Mouse (Mus musculus) brown adipose tissue, adult 24 weeks (tissue): ENCODE data around the gene Inpp1. TPM values are rescaled to one million over a fixed set of nuclear protein-coding genes. Genes with fewer than 3 reads are reported as not detected.
"Not testable (repeated sequence)": the region's sequence is repeated elsewhere in the genome, so short reads cannot be mapped to it uniquely, and the experiment has no call there.

Experiments
- H3K27ac ChIP-seq: fragments of 200-500 bp; replicated peaks from 2 replicates; pipeline ENCODE4 v1.5.1; 2012; ENCODE audit warnings: low read depth, mild to moderate bottlenecking, low read length
- H3K4me1 ChIP-seq: fragments of 200-500 bp; 2 replicates; pipeline ENCODE4 v1.6.1; 2012; ENCODE audit warnings: low read length, mixed read lengths; ENCODE audit not compliant: control insufficient read depth, insufficient read depth, insufficient read length
- H3K4me3 ChIP-seq: fragments of 200-500 bp; 2 replicates; pipeline ENCODE4 v1.5.1; 2012; ENCODE audit warnings: low read depth, mild to moderate bottlenecking, low read length, moderate library complexity; ENCODE audit not compliant: insufficient read depth
- polyA plus RNA-seq: library from polyadenylated mRNA; stranded (reverse); fragments of >200 nt; gene quantifications from 2 replicates; pipeline ENCODE4 v1.2.4, GENCODE M21; 2012; ENCODE audit not compliant: missing spikeins, insufficient read depth, insufficient read length

Inpp1 gene
- polyA plus RNA-seq: 8.8 and 9.1 TPM in 2 replicates

DNA sequence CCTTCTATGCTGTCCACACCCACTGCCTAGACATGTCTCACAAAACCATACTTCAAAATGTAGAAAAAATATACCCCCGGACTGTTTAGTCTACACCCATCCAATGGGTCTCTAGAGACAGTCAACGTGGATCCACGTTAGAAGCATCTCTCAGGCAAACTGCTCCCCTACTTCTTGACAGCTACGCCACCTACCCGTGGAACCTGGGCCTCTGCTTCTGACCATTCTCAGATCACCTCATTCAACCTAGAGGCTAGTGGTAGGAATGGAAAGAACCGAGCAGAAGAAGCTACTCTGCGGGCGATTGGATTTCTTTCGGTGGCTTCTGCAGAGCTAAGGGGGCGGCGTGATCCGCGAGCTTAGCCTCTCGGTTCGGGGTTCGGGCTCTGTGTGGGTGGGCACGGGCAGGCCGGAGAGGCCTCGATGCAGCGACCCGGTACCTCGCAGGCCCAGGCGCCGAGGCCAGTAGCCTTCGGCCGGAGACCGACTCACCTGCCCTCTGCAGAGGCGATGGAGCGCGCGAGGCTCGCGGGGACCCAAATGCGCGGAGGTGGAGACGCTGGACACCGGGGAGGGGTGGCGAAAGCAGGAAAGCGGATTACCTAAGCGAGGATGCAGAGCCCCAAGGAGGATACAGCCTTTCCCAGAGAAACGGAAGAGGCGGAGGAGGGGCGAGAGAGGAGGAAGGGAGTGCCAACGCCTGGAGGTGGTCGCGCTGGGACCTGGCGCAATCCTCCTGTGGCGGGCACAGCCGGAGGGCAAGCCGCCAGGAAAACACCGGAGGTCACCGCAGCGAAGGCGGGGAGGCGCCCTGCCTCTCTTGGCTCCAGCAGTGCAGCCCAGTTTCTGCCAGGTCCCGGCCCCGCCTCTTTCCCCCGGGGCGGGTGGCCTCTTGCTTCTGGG lies at the start of gene Inpp1:
Gene Inpp1 (minus strand): TSS at position 779 of the 903 bp plus-strand sequence.
- Histone ChIP-seq H3K4me1 (peaks cover 8% of the 10 kb centered on the region), H3K4me3 (peak within 1 kb of the TSS; percentile 69), H3K27ac (peak within 1 kb of the TSS; percentile 79)

DNA sequence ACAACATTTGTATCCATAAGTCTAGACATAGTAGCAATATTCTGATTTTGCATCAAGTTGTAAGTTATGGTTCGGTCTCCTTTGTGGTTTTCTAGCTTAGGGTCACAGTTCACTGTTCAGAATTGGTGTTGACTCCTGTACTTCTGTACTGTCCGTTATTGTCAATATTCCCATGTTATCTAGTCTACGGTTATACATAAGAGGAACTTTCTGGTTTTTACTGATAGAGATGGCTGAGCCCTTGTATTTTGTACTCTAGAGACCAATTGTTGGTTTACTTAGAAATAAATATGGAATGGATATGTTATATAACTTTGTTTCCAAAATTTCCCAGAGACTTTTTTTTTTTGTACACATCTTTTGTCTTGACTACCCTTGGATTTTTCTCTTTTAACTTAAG lies 48.5 kb upstream of the Inpp1 start:
- Histone ChIP-seq H3K27ac (no peak overlapping the region), H3K4me1 (no peaks in the 10 kb centered on the region), H3K4me3 (no peak overlapping the region)

DNA sequence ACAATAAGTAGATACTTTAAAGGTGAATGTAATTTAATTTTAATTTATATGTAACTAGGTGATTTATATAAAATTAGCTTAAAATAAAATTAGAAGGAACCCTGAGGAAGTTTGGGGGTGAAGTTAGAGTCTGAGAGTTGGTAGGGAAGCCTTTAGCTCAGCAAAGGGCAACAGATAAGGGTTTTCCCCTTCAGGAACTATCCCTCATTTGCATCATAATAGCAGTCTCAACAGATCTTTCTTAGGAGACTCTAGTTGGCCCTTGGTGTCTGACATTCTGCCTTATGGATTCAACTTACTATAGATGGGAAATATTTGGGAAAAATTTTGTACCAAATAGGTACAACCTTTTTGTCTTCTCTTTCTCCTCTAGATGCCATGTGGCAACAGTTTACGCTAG lies 46.7 kb upstream of the Inpp1 start:
- Histone ChIP-seq H3K4me1 (no peaks in the 10 kb centered on the region), H3K27ac (peak overlapping the region; percentile 3; the same call in 1 of the 2 replicates), H3K4me3 (no peak overlapping the region)

DNA sequence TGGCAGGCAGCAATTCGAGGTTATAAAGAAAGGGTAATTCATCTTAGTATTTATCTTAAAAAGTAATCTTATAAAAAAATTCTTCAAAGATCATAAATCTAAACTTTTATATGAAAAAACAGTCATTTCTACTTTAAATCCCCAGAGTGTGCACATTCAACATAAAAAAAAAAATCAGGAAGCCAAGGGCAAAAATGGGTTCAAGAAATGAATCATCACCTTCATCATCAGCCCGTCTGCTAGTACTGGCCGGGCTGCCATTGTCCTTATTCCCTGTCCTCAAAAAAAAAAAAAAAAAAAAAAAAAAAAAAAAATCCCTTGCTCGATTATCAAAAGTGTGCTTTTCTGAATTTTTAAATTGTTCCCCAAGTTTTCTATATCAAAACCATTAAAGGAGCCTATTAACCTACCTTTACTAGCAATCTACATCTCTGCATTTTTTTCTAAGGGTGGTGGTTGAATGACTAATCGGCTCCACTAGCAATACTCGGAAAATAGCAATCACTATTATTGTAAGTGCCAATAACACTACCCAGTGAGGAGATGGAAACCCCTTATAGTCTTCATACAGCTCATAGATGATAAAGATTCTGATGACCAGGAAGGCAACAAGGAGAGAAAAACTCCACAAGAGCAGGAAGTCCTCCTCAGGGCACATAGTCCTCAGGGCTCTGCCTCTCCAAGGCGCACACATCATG lies 38.6 kb upstream of the Inpp1 start:
- Histone ChIP-seq H3K27ac (no peak overlapping the region), H3K4me3 (no peak overlapping the region)

DNA sequence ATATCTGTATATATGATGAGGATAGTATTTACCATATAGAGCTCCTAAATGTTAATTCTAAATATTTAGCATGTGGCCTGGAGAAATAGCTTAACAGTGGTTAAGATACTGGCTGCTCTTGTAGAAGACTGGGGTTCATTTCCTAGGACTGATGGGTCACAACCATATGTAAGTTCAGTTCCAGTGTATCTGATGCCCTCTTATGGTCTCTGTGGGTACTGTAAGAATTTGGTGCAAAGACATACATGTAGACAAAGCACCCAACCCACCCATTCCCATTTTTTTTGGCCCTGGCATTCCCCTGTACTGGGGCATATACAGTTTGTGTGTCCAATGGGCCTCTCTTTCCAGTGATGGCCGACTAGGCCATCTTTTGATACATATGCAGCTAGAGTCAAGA lies 36.5 kb upstream of the Inpp1 start:
- not testable (repeated sequence) for H3K4me3 ChIP-seq, H3K4me1 ChIP-seq, H3K27ac ChIP-seq

More for the DNA sequence above, 38.6 kb upstream of the Inpp1 start:
- H3K4me1 ChIP-seq: no peaks in the 10 kb centered on the region

DNA sequence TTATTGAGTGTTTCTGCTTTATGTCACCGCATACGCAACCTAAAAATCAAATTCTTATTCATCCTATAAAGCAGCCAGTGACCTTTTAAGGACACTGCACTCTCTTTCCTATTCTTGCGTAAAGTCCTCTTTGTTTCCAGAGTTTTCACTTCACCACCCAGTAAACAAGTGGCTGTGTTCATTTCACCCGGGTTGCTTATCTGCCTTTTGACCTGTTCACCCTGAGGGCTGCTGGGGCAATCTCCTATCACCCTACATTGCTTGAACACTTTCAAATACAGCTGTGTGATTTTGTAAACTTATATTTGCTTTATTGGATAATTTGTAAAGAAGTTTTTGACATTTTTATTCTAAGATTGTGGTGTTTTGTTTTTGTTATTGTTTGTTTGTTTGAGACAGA lies 31.9 kb upstream of the Inpp1 start:
- 0 out of 2 replicates have a peak, but pooled peaks cover 2% of the 10 kb centered on the region for H3K4me1 ChIP-seq
- no peak overlapping the region for H3K4me3 ChIP-seq
- peak overlapping the region; percentile 66 for H3K27ac ChIP-seq

DNA sequence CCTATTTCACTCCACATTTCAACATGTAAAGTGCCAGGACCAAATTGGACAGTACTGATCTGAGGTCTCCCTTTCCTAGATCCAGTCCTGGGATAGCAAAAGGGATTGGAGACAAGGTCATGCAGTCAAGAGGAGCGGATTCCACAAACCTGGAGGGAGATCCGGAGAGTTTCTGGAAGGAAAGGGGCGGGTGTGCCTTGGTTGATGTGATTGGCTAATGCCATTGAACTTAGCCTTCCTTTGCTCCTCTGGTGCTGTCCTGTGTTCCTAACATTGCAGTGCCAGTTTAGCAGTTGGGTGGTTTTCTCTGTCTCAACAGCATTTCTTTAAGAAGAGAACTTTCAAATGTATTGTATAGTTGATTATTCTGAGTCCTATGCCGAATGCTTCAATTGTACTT lies 29.1 kb upstream of the Inpp1 start:
- Histone ChIP-seq H3K4me3 (no peak overlapping the region), H3K4me1 (0 out of 2 replicates have a peak, but pooled peaks cover 2% of the 10 kb centered on the region), H3K27ac (0 out of 2 replicates have a peak overlapping the region, but pooled peaks have one; percentile 63)

DNA sequence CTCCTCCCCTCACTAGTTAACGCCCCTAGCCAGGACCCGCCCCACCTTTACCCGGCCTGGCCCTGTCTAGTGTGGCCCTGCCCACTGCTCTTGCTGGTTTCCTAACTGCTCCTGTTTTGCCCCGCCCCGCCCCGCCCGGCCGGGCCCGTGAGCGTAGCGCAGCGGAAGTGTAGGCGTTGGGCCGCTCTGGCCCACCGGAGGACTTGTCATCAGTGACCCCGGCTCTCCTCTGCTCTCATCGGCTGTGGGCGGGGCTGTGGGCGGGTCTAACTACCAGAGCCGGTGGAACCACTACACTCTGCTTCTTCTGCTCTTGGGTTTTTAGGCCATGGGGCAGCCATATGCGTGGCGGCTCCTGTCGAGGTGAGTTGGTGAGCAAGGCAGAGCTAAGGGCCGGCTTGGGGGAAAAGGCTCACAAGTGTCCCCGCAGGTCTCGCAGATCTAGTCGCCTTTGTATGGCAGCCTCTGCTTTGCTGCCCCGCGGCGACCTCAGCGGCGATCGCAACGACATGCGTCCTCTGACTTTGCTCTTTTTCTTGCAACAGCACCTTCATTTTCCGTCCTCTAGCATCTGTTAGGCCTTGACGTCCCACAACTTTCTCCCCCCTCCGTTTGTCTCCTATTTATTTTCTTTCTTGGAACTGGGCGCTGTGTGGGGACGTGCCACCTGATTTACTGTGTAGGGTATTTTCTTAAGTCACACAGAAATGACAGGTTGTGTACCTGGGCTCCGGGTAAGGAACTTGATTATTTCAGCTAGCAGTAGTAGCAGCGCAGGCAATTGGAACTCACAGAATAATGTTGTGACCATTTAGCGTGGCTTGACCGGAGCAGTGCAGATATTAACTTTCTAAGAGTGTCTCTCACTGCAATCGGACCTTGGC lies 27.5 kb upstream of the Inpp1 start, which contains the start of gene Hibch:
Gene Hibch (plus strand): TSS at position 148 of the 884 bp plus-strand sequence.
- Histone ChIP-seq H3K4me3 (peak within 1 kb of the TSS; percentile 82), H3K27ac (peak within 1 kb of the TSS; percentile 77), H3K4me1 (no peaks in the 10 kb centered on the region)

DNA sequence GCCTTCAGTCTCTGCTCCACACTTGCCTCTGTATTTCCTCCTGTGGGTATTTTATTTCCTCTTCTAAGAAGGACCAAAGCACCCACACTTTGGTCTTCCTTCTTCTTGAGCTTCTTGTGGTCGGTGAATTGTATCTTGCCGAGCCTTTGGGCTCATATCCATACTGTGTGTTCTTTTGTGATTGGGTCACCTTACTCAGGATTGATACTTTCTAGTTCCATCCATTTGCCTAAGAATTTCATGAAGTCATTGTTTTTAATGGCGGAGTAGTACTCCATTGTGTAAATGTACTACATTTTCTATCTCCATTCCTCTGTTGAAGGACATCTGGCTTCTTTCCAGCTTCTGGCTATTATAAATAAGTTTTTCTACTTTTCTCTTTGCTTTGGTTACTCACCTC lies 26.9 kb upstream of the Inpp1 start:
- no peak overlapping the region for H3K27ac ChIP-seq
- no peaks in the 10 kb centered on the region for H3K4me1 ChIP-seq
- no peak overlapping the region for H3K4me3 ChIP-seq

DNA sequence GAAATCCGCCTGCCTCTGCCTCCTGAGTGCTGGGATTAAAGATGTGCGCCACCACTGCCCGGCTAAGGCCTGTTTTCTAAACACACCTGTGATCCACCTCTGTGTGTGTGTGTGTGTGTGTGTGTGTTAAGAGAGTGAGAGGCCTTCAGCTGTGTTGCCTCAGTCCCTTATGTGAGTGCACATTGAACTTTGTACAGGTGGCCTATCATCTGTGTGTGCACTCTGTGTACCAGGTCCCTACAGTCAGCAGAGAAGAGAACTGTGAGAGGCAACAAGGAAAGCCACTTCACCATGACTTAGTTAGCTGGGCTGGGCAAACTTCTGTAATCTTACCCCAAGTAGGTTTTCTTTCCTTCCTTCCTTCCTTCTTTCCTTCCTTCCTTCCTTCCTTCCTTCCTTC lies 21.6 kb upstream of the Inpp1 start:
- Histone ChIP-seq H3K27ac (no peak overlapping the region), H3K4me3 (no peak overlapping the region), H3K4me1 (no peaks in the 10 kb centered on the region)

DNA sequence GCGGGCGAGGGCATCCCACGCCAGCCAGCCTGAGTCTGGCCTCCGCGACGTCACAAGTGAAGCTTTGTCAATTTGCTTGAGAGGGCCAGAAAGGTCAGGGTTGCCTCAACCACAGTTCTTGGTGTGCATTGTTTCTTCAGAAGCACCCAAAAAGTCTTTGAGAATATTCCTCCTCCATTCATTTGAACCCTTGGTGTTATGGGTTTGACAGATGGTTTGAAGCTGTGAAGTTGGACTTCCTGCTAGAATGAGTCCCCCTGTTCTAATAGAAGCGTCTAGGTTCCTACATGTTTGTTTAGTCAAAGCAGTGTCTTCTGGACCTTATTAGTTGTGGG lies 292 bp upstream of the Inpp1 start:
- Histone ChIP-seq H3K4me3 (peak overlapping the region; percentile 69), H3K27ac (peak overlapping the region; percentile 79), H3K4me1 (peaks cover 8% of the 10 kb centered on the region)

DNA sequence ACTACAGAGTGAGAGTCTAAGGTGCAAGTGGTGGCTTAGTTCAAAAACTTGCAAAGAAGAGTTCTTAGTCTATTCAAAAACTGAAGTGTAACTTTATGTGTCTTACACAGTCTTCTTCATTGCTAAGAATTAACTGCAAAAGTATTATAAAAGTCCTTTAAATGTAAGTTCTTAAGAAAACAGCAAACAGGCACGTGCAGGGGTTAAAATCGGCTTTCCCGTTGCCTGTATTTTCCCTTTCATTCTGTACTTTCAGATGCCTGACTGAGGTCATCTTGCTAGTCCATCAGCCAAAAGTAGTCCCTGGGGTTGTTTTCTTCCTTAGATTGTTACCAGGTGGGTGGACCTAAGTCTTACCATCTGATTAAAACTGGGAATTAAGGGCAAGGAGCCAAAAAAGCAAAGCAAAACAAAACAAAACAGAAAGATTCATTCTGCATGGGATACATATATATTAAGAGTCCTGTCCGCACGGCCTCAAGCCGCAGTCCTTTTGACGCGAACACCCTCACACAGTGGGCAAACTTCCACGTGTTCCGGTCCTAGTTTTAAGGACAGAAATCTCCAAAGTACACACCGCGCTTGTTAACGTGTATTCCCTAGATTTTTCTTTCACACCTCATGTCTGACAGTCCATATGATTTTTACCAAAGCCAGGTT lies 1.1 kb downstream of the Inpp1 start:
- H3K27ac ChIP-seq: peak overlapping the region; percentile 79
- peak overlapping the region; percentile 69 for H3K4me3 ChIP-seq
- H3K4me1 ChIP-seq: peaks cover 8% of the 10 kb centered on the region

DNA sequence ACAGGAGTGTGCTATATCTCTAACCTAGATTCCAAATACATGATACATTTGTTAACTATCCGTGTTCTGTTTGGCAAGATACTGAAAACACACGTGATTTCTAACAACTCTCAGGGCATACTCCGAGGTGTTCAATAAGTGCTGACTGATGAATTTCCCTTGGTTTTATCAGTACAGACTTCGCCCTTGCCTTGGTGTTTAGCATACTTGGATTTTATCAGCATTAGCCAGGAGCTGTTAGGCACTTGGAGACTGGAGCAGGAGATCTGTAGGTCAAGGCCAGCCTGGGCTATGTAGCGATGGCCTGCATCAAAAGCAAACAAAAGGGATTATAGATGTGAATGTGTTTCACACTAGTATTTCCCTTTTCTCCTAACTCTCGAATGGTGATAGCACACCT lies 9.0 kb downstream of the Inpp1 start:
- Histone ChIP-seq H3K27ac (no peak overlapping the region), H3K4me1 (peaks cover 4% of the 10 kb centered on the region; the same call in 1 of the 2 replicates), H3K4me3 (no peak overlapping the region)

DNA sequence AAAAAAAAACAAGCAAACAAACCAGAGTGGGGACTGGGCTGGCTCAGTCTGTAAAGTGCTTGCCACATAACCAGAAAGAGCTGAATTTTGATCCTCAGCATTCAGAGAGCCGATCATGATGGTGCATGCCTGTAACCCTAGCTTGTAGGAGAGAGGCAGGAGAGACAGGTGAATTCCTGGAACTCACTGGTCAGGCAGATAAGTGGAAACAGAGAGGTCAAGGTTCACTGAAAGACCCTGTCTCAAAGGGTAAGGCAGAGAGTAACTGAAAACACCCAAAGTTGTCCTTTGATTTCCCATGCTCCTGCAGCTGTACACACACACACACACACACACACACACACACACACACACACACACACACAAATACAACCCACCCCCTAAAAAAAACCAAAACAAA lies 12.4 kb downstream of the Inpp1 start:
- H3K4me1 ChIP-seq: peaks cover 10% of the 10 kb centered on the region
- no peak overlapping the region for H3K27ac ChIP-seq
- H3K4me3 ChIP-seq: no peak overlapping the region
